8 mouse cellular contexts compared by ENCODE assay signal in genomic region chr4:81178782-81179135, GRCm38 (mm10).
A peak's percentile ranks its signal among the peaks of the same experiment; 100 is the strongest.
DNase-seq lines count a peak whose midpoint lies in the region; ATAC-seq lines count a peak whose summit lies in the region.

No protein-coding gene starts in this region.

- DNase-seq in R1 (ENCODE audit: low read depth, low spot score): peak; percentile 76
- DNase-seq in cerebellum, postnatal 10 days: peak; percentile 96 to 97
- peak; percentile 83 to 85 for DNase-seq in frontal cortex, postnatal 25 days (ENCODE audit: low spot score in 2 of 2)
- DNase-seq in layer of hippocampus, postnatal 14 days (ENCODE audit: low spot score in 2 of 2): peak; percentile 92
- peak; percentile 90 for DNase-seq in lung, postnatal 14 days
- DNase-seq in right cerebral cortex, adult 18-20 months: peak; percentile 87
- DNase-seq in urinary bladder, postnatal 25 days (ENCODE audit: low spot score): peak; percentile 85

- ATAC-seq in hindbrain, embryonic 13.5 days (ENCODE audit: low FRiP score): peak; percentile 97

- H3K4me1 ChIP-seq in hindbrain, embryonic 13.5 days (replicated peaks): peaks cover 5% of the 10 kb centered on the region; the same call in 1 of the 2 replicates

- no peaks in the 10 kb centered on the region for H3K9me3 ChIP-seq in hindbrain, embryonic 13.5 days

- no peak overlapping the region for H3K27ac ChIP-seq in hindbrain, embryonic 13.5 days

- no peaks in the 10 kb centered on the region for H3K27me3 ChIP-seq in hindbrain, embryonic 13.5 days

- no peaks in the 10 kb centered on the region for H3K36me3 ChIP-seq in hindbrain, embryonic 13.5 days

- no peak overlapping the region for H3K9ac ChIP-seq in hindbrain, embryonic 13.5 days

- H3K4me2 ChIP-seq in hindbrain, embryonic 13.5 days: no peak overlapping the region

- no peak overlapping the region for H3K4me3 ChIP-seq in hindbrain, embryonic 13.5 days

- 0% methylated on average over 12 of the region's 12 CpGs for WGBS in hindbrain, embryonic 13.5 days
